Mouse (Mus musculus) right cerebral cortex, postnatal 10 days (tissue): Measurements from ENCODE around the gene Cir1.

Experiments used
- DNase-seq, 2 experiments: peaks; one replicate each; pipeline ENCODE4 v3.0.0; 2021; ENCODE audit warnings: low spot score in 2 of 2

Cir1 gene

GRCm38 (mm10) chr2:73312152-73313116, at the start of gene Cir1, which contains the start of gene Scrn3:
Gene Cir1 (minus strand): TSS chr2:73312701.
Gene Scrn3 (plus strand): TSS chr2:73312601.
- peak; percentile 97 to 98 for DNase-seq

- no peak for DNase-seq
Observed at GRCm38 (mm10) chr2:73360536-73360935, 48.0 kb upstream of the Cir1 start.

GRCm38 (mm10) chr2:73359941-73360340, 47.4 kb upstream of the Cir1 start:
- DNase-seq = no peak

GRCm38 (mm10) chr2:73357004-73357403, 44.5 kb upstream of the Cir1 start:
- no peak for DNase-seq

- no peak for DNase-seq
Observed at GRCm38 (mm10) chr2:73351927-73352374, 39.5 kb upstream of the Cir1 start.

GRCm38 (mm10) chr2:73351496-73351895, 39.0 kb upstream of the Cir1 start:
- no peak for DNase-seq

GRCm38 (mm10) chr2:73348221-73348620, 35.7 kb upstream of the Cir1 start:
- no peak for DNase-seq

- no peak for DNase-seq
Observed at GRCm38 (mm10) chr2:73347766-73348165, 35.3 kb upstream of the Cir1 start.

- no peak for DNase-seq
Observed at GRCm38 (mm10) chr2:73347136-73347535, 34.6 kb upstream of the Cir1 start.

GRCm38 (mm10) chr2:73346345-73347086, 34.0 kb upstream of the Cir1 start:
- DNase-seq = peak; percentile 59 to 74

GRCm38 (mm10) chr2:73345204-73345603, 32.7 kb upstream of the Cir1 start:
- no peak for DNase-seq

- no peak for DNase-seq
Observed at GRCm38 (mm10) chr2:73343701-73344100, 31.2 kb upstream of the Cir1 start.

GRCm38 (mm10) chr2:73338415-73338814, 25.9 kb upstream of the Cir1 start:
- DNase-seq = no peak

- no peak for DNase-seq
Observed at GRCm38 (mm10) chr2:73335949-73336348, 23.4 kb upstream of the Cir1 start.

GRCm38 (mm10) chr2:73325871-73326270, 13.4 kb upstream of the Cir1 start:
- DNase-seq = no peak

GRCm38 (mm10) chr2:73322991-73323390, 10.5 kb upstream of the Cir1 start:
- DNase-seq = no peak

- no peak for DNase-seq
Observed at GRCm38 (mm10) chr2:73319218-73319617, 6.7 kb upstream of the Cir1 start.

GRCm38 (mm10) chr2:73317426-73317825, 4.9 kb upstream of the Cir1 start:
- DNase-seq = no peak

- no peak for DNase-seq
Observed at GRCm38 (mm10) chr2:73314311-73314710, 1.8 kb upstream of the Cir1 start.

- DNase-seq = peak; percentile 37 to 52
Observed at GRCm38 (mm10) chr2:73313117-73313501, 608 bp upstream of the Cir1 start.

- no peak for DNase-seq
Observed at GRCm38 (mm10) chr2:73306006-73306405, 6.5 kb downstream of the Cir1 start.

- no peak for DNase-seq
Observed at GRCm38 (mm10) chr2:73304506-73304905, 8.0 kb downstream of the Cir1 start.

- DNase-seq = no peak
Observed at GRCm38 (mm10) chr2:73302722-73303121, 9.8 kb downstream of the Cir1 start.
